Mouse (Mus musculus): ENCODE data around the gene Tbcd. TPM values are rescaled to one million over a fixed set of nuclear protein-coding genes. Genes with fewer than 3 reads are reported as not detected.

The Tbcd gene
- total RNA-seq, 1 experiment, result 68.6 TPM

DNA sequence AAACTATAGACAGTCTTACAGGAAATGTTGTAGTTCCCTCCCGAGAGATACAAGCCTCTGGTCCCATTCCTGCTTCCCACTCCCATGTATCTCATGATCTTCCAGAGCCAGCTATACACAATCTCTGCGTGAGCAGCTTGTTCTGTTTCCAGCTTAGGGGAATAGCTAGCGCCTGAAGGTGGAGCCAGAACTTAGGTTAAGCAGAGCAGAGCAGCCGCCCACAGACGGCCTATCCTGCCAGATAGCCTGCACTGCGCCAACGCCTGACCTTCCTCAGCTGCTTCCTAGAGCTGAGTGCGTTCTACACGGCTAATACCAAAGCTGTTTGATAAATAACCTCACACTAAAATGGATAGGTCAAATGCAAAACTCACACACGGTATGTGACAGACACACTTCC, 198.2 kb downstream of the Tbcd start:
- no peak overlapping the region for H3K27ac ChIP-seq (ENCODE audit: insufficient read depth, low read depth, low read length, poor library complexity, severe bottlenecking)
- no peak overlapping the region for H3K4me3 ChIP-seq (ENCODE audit: insufficient read depth in 1 of 2, low read depth in 1 of 2, low read length in 2 of 2, poor library complexity in 1 of 2, severe bottlenecking in 1 of 2)
- in situ Hi-C loops (cut with MboI; ENCODE audit: low sequenced_read_pairs in 2 of 2, unreplicated experiment in 2 of 2), result no loop called here
- H3K9ac ChIP-seq (ENCODE audit: insufficient read depth, low read depth, low read length, poor library complexity, severe bottlenecking), result no peak overlapping the region
- no peaks in the 10 kb centered on the region for H3K9me3 ChIP-seq (ENCODE audit: control insufficient read depth, insufficient read depth, low read depth, low read length)
- TF ChIP-seq ZC3H11A (IDR thresholded peaks at IDR 0.05; ENCODE audit: borderline replicate concordance, low read depth, low read length), result no peak
- no peak for TF ChIP-seq MAFK (IDR thresholded peaks at IDR 0.05; ENCODE audit: insufficient read depth, low read depth, low read length)
- no peak for TF ChIP-seq ZNF384 (IDR thresholded peaks at IDR 0.05; ENCODE audit: low read depth, low read length)
- no peak for TF ChIP-seq CHD2 (IDR thresholded peaks at IDR 0.05; ENCODE audit: low read depth, low read length)
- peaks cover 15% of the 10 kb centered on the region; the same call in 1 of the 2 replicates for H3K36me3 ChIP-seq (ENCODE audit: control insufficient read depth, insufficient read depth, low read length, poor library complexity, severe bottlenecking)
- DNase-seq (ENCODE audit: low read depth, low spot score), result no peak
- H3K4me1 ChIP-seq (ENCODE audit: control insufficient read depth in 2 of 2, insufficient read depth in 2 of 2, low read length in 2 of 2, poor library complexity in 1 of 2), result no peaks in the 10 kb centered on the region

DNA sequence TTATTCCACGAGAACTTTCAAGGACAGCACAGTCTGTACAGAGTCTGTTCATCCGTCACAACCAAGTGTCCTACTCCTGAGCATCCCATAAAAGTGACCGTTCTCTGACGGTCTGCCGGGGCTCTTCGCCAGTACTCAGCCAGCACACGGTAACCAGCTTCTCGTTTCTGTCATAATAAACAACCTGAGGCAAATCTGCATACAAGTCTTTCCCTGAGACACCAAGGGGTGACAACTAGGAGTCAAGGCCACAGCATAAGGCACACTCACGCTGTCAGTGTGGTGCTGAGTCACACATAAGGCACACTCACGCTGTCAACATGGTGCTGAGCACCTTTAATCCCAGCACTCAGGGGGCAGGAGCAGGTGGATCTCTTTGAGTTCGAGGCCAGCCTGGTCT, 198.9 kb downstream of the Tbcd start:
- in situ Hi-C loops (cut with MboI; ENCODE audit: low sequenced_read_pairs in 2 of 2, unreplicated experiment in 2 of 2), result no loop called here
- peaks cover 15% of the 10 kb centered on the region; the same call in 1 of the 2 replicates for H3K36me3 ChIP-seq (ENCODE audit: control insufficient read depth, insufficient read depth, low read length, poor library complexity, severe bottlenecking)
- H3K4me3 ChIP-seq (ENCODE audit: insufficient read depth in 1 of 2, low read depth in 1 of 2, low read length in 2 of 2, poor library complexity in 1 of 2, severe bottlenecking in 1 of 2), result no peak overlapping the region
- no peaks in the 10 kb centered on the region for H3K9me3 ChIP-seq (ENCODE audit: control insufficient read depth, insufficient read depth, low read depth, low read length)
- TF ChIP-seq MAFK (IDR thresholded peaks at IDR 0.05; ENCODE audit: insufficient read depth, low read depth, low read length), result no peak
- no peak for TF ChIP-seq ZNF384 (IDR thresholded peaks at IDR 0.05; ENCODE audit: low read depth, low read length)
- H3K4me1 ChIP-seq (ENCODE audit: control insufficient read depth in 2 of 2, insufficient read depth in 2 of 2, low read length in 2 of 2, poor library complexity in 1 of 2), result no peaks in the 10 kb centered on the region
- H3K27ac ChIP-seq (ENCODE audit: insufficient read depth, low read depth, low read length, poor library complexity, severe bottlenecking), result no peak overlapping the region
- no peak overlapping the region for H3K9ac ChIP-seq (ENCODE audit: insufficient read depth, low read depth, low read length, poor library complexity, severe bottlenecking)
- no peak for DNase-seq (ENCODE audit: low read depth, low spot score)

- Histone ChIP-seq H3K4me1 (ENCODE audit: control insufficient read depth in 2 of 2, insufficient read depth in 2 of 2, low read length in 2 of 2, poor library complexity in 1 of 2) (no peaks in the 10 kb centered on the region), H3K4me3 (ENCODE audit: insufficient read depth in 1 of 2, low read depth in 1 of 2, low read length in 2 of 2, poor library complexity in 1 of 2, severe bottlenecking in 1 of 2) (no peak overlapping the region), H3K9me3 (ENCODE audit: control insufficient read depth, insufficient read depth, low read depth, low read length) (no peaks in the 10 kb centered on the region), H3K27ac (ENCODE audit: insufficient read depth, low read depth, low read length, poor library complexity, severe bottlenecking) (no peak overlapping the region), H3K36me3 (ENCODE audit: control insufficient read depth, insufficient read depth, low read length, poor library complexity, severe bottlenecking) (peaks cover 15% of the 10 kb centered on the region; the same call in 1 of the 2 replicates), H3K9ac (ENCODE audit: insufficient read depth, low read depth, low read length, poor library complexity, severe bottlenecking) (no peak overlapping the region)
- no peak for DNase-seq (ENCODE audit: low read depth, low spot score)
- in situ Hi-C loops (cut with MboI; ENCODE audit: low sequenced_read_pairs in 2 of 2, unreplicated experiment in 2 of 2), result no loop called here
- TF ChIP-seq CHD2 (IDR thresholded peaks at IDR 0.05; ENCODE audit: low read depth, low read length), result no peak
- no peak for TF ChIP-seq ZC3H11A (IDR thresholded peaks at IDR 0.05; ENCODE audit: borderline replicate concordance, low read depth, low read length)
- no peak for TF ChIP-seq ZNF384 (IDR thresholded peaks at IDR 0.05; ENCODE audit: low read depth, low read length)
- no peak for TF ChIP-seq MAFK (IDR thresholded peaks at IDR 0.05; ENCODE audit: insufficient read depth, low read depth, low read length)
- TF ChIP-seq HCFC1 (IDR thresholded peaks at IDR 0.05; ENCODE audit: borderline replicate concordance, insufficient read depth, low read length), result no peak
These were observed 199.8 kb downstream of the Tbcd start for GRCm38 (mm10) chr11:121651556-121651955.

- H3K36me3 ChIP-seq (ENCODE audit: control insufficient read depth, insufficient read depth, low read length, poor library complexity, severe bottlenecking), result peaks cover 15% of the 10 kb centered on the region; the same call in 1 of the 2 replicates
- H3K4me3 ChIP-seq (ENCODE audit: insufficient read depth in 1 of 2, low read depth in 1 of 2, low read length in 2 of 2, poor library complexity in 1 of 2, severe bottlenecking in 1 of 2), result no peak overlapping the region
- H3K27ac ChIP-seq (ENCODE audit: insufficient read depth, low read depth, low read length, poor library complexity, severe bottlenecking), result no peak overlapping the region
- in situ Hi-C loops (cut with MboI; ENCODE audit: low sequenced_read_pairs in 2 of 2, unreplicated experiment in 2 of 2), result no loop called here
- DNase-seq (ENCODE audit: low read depth, low spot score), result no peak
- H3K4me1 ChIP-seq (ENCODE audit: control insufficient read depth in 2 of 2, insufficient read depth in 2 of 2, low read length in 2 of 2, poor library complexity in 1 of 2), result no peaks in the 10 kb centered on the region
- no peaks in the 10 kb centered on the region for H3K9me3 ChIP-seq (ENCODE audit: control insufficient read depth, insufficient read depth, low read depth, low read length)
- no peak for TF ChIP-seq ZNF384 (IDR thresholded peaks at IDR 0.05; ENCODE audit: low read depth, low read length)
- TF ChIP-seq CHD2 (IDR thresholded peaks at IDR 0.05; ENCODE audit: low read depth, low read length), result no peak
- TF ChIP-seq ZC3H11A (IDR thresholded peaks at IDR 0.05; ENCODE audit: borderline replicate concordance, low read depth, low read length), result no peak
- no peak for TF ChIP-seq HCFC1 (IDR thresholded peaks at IDR 0.05; ENCODE audit: borderline replicate concordance, insufficient read depth, low read length)
- TF ChIP-seq MAFK (IDR thresholded peaks at IDR 0.05; ENCODE audit: insufficient read depth, low read depth, low read length), result no peak
- H3K9ac ChIP-seq (ENCODE audit: insufficient read depth, low read depth, low read length, poor library complexity, severe bottlenecking), result no peak overlapping the region
These were observed 200.2 kb downstream of the Tbcd start for GRCm38 (mm10) chr11:121651983-121652382.

Data from ES-E14 (cell line).